Comparison of ENCODE assay signal across 20 mouse cellular contexts in the genomic region with DNA sequence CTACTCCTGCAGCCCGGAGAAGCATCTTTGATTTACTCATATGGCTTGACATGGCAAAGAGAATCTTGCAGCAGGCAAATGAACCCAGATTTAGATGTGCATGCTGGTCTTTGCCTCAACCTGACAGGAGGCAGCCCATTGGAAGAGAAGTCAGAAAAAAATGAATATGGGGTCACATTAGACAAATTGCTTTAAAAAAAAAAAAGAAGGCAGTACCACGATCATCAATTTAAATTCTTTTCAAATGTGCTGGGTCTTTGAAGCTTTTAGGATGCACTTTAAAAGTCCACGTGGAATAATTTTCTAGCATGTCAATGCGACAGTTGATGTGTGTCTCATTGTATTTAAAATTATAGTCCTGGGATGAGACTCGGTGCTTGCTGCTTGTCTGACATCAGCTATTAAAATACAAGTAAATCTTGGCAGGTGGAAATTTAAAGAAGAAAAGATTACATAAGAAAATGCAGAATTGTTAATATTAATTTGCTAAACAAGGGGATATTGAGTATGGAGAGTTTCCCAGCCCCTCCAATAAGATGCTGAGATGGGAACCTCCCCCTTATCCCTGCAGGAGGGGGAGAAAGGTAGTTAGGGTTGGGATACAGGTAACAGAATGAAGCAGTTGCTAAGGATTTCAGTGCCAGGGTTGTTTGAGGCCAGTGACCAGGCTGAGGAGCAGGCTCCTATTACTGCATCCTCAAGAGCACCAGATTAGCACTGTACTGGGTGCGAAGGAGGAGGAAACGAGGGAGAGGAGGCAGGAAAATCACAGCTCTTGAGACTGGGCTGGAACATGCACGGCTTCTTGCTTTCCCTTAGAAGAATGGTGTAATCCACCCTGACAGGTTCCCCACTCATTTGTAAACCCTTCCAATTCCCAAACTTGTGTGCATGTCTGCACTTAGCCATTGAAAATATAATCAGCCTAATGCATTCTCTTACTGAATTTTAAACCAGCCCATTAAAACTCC.
A peak's percentile ranks its signal among the peaks of the same experiment; 100 is the strongest.
DNase-seq lines count a peak whose midpoint lies in the region; ATAC-seq and TF ChIP-seq lines count a peak whose summit lies in the region.
"Had no signal": no experiment of that assay in that cellular context is flagged by ENCODE, and none has a peak within 500 bp of the region (broad histone marks: within the 10 kb centered on the region; RNA-seq: fewer than 3 reads in every experiment).

No protein-coding gene starts in this region.

- peak overlapping the region; percentile 9; the same call in 1 of the 2 replicates for H3K9ac ChIP-seq in neural tube, embryonic 13.5 days
- no peak overlapping the region for H3K9ac ChIP-seq in midbrain, embryonic 14.5 days (replicated peaks; ENCODE audit: low read length)
- H3K9ac ChIP-seq: liver, postnatal 0 days had no signal

- ATAC-seq in neural tube, embryonic 13.5 days (ENCODE audit: low read depth) = no peak
- ATAC-seq in midbrain, embryonic 14.5 days (ENCODE audit: low FRiP score, low TSS enrichment) = no peak
- ATAC-seq: liver, postnatal 0 days had no signal

- TF ChIP-seq CTCF in gastrocnemius, adult 2 months (IDR thresholded peaks at IDR 0.05) = no peak

- peak overlapping the region; percentile 28; the same call in 1 of the 2 replicates for H3K27ac ChIP-seq in gastrocnemius, adult 2 months
- peak overlapping the region; percentile 83 for H3K27ac ChIP-seq in neural tube, embryonic 13.5 days (replicated peaks)
- H3K27ac ChIP-seq in midbrain, embryonic 14.5 days (replicated peaks; ENCODE audit: low read depth, low read length) = peak overlapping the region; percentile 77
- H3K27ac ChIP-seq: left cerebral cortex, adult 2 months; limb, embryonic 10.5 days had no signal

- no peak overlapping the region for H3K4me2 ChIP-seq in neural tube, embryonic 13.5 days
- no peak overlapping the region for H3K4me2 ChIP-seq in midbrain, embryonic 14.5 days (ENCODE audit: low read length)

- H3K4me3 ChIP-seq in gastrocnemius, adult 2 months = no peak overlapping the region
- H3K4me3 ChIP-seq in neural tube, embryonic 13.5 days = no peak overlapping the region
- no peak overlapping the region for H3K4me3 ChIP-seq in midbrain, embryonic 14.5 days (replicated peaks; ENCODE audit: low read depth, low read length)
- H3K4me3 ChIP-seq: left cerebral cortex, adult 2 months; limb, embryonic 10.5 days; megakaryocyte, embryonic 14.5 days; myocyte had no signal

- DNase-seq in gastrocnemius, adult 2 months = no peak
- no peak for DNase-seq in gastrocnemius, postnatal 14 days
- DNase-seq in neural tube, embryonic 10.5 days (ENCODE audit: extremely low spot score, low spot score) = no peak
- no peak for DNase-seq in midbrain, embryonic 14.5 days
- peak; percentile 45 for DNase-seq in telencephalon, adult 2 months (ENCODE audit: low read depth, low spot score)
- no peak for DNase-seq in left cerebral cortex, postnatal 10 days (ENCODE audit: extremely low spot score in 1 of 2, low spot score in 2 of 2)
- no peak for DNase-seq in kidney, adult 18-20 months
- DNase-seq: adrenal gland, postnatal 36 days; B cell, adult 2 months; cerebellum, adult 9-10 months; gastrocnemius, postnatal 36 days; kidney, adult 2 months; kidney, postnatal 14 days; liver, postnatal 0 days; thymus, postnatal 25 days had no signal

- intact Hi-C loops in gastrocnemius, adult 2 months (cut with DNase I) = no loop called here
- intact Hi-C loops in gastrocnemius, postnatal 14 days (cut with DNase I; ENCODE audit: low total_unique reads) = no loop called here
- intact Hi-C loops in left cerebral cortex, postnatal 10 days (cut with DNase I) = no loop called here

- no peaks in the 10 kb centered on the region for H3K36me3 ChIP-seq in neural tube, embryonic 13.5 days
- H3K36me3 ChIP-seq in midbrain, embryonic 14.5 days (ENCODE audit: control insufficient read depth, insufficient read depth, low read length) = no peaks in the 10 kb centered on the region
- H3K36me3 ChIP-seq: limb, embryonic 10.5 days had no signal

- no peaks in the 10 kb centered on the region for H3K27me3 ChIP-seq in neural tube, embryonic 13.5 days
- H3K27me3 ChIP-seq in midbrain, embryonic 14.5 days (ENCODE audit: control insufficient read depth, insufficient read depth, low read length) = no peaks in the 10 kb centered on the region
- H3K27me3 ChIP-seq: megakaryocyte, embryonic 14.5 days had no signal

- WGBS in neural tube, embryonic 13.5 days = 54% methylated on average over 8 of the region's 8 CpGs
- 42% methylated on average over 8 of the region's 8 CpGs for WGBS in midbrain, embryonic 14.5 days

- no peaks in the 10 kb centered on the region for H3K9me3 ChIP-seq in neural tube, embryonic 13.5 days
- H3K9me3 ChIP-seq in midbrain, embryonic 14.5 days (ENCODE audit: control insufficient read depth, low read length) = no peaks in the 10 kb centered on the region
- H3K9me3 ChIP-seq: limb, embryonic 10.5 days had no signal

- peaks cover 61% of the 10 kb centered on the region for H3K4me1 ChIP-seq in neural tube, embryonic 13.5 days (replicated peaks)
- H3K4me1 ChIP-seq in midbrain, embryonic 14.5 days (ENCODE audit: control insufficient read depth, insufficient read depth, low read length) = peaks cover 28% of the 10 kb centered on the region
- H3K4me1 ChIP-seq: megakaryocyte, embryonic 14.5 days had no signal

Comparison
In these comparisons a context has a peak if more than half of its experiments do, and no peak if none do; other contexts are left out.
1. H3K27ac ChIP-seq: peak in every context shown above with its lines; median percentile 83 in neural tube, embryonic 13.5 days; 77 in midbrain, embryonic 14.5 days; 28 in gastrocnemius, adult 2 months.